26 mouse cellular contexts compared by ENCODE assay signal in genomic region chr13:57733521-57733920, GRCm38 (mm10).
DNase-seq lines count a peak whose midpoint lies in the region; ATAC-seq and TF ChIP-seq lines count a peak whose summit lies in the region.
"Had no signal": no experiment of that assay in that cellular context is flagged by ENCODE, and none has a peak within 500 bp of the region (broad histone marks: within the 10 kb centered on the region; RNA-seq: fewer than 3 reads in every experiment).

No protein-coding gene starts in this region.

- H3K4me1 ChIP-seq in heart, embryonic 11.5 days (ENCODE audit: control insufficient read depth, insufficient read depth, low read length) = no peaks in the 10 kb centered on the region
- H3K4me1 ChIP-seq in hindbrain, embryonic 14.5 days (replicated peaks; ENCODE audit: control insufficient read depth, insufficient read depth, low read length) = peaks cover 25% of the 10 kb centered on the region
- H3K4me1 ChIP-seq in hindbrain, embryonic 10.5 days (replicated peaks) = peaks cover 13% of the 10 kb centered on the region
- peaks cover 50% of the 10 kb centered on the region for H3K4me1 ChIP-seq in neural tube, embryonic 13.5 days (replicated peaks)
- peaks cover 21% of the 10 kb centered on the region for H3K4me1 ChIP-seq in cerebellum, adult 2 months (ENCODE audit: control insufficient read depth, insufficient read depth, low read length)
- H3K4me1 ChIP-seq: forebrain, embryonic 13.5 days; heart, embryonic 13.5 days had no signal

- H3K36me3 ChIP-seq in heart, embryonic 11.5 days (ENCODE audit: control insufficient read depth, insufficient read depth, low read length) = no peaks in the 10 kb centered on the region
- H3K36me3 ChIP-seq in hindbrain, embryonic 14.5 days (replicated peaks; ENCODE audit: control insufficient read depth, insufficient read depth) = no peaks in the 10 kb centered on the region
- H3K36me3 ChIP-seq in hindbrain, embryonic 10.5 days = no peaks in the 10 kb centered on the region
- no peaks in the 10 kb centered on the region for H3K36me3 ChIP-seq in neural tube, embryonic 13.5 days
- H3K36me3 ChIP-seq: forebrain, embryonic 10.5 days; G1E; heart, embryonic 13.5 days had no signal

- peak; percentile 18; the same call in 1 of the 2 replicates for ATAC-seq in heart, embryonic 11.5 days (replicated peaks; ENCODE audit: insufficient number of reproducible peaks, low FRiP score, low TSS enrichment)
- no peak for ATAC-seq in hindbrain, embryonic 14.5 days (ENCODE audit: low FRiP score)
- ATAC-seq in neural tube, embryonic 13.5 days (ENCODE audit: low read depth) = no peak
- ATAC-seq: activated CD4-positive, CD25-positive, alpha-beta regulatory T cell, adult 4 months; forebrain, embryonic 13.5 days; forebrain, embryonic 16.5 days; hindbrain, postnatal 0 days; inflammation-experienced regulatory T-cells, adult 6 months; intestine, embryonic 16.5 days; Patski had no signal

- H3K27ac ChIP-seq in heart, embryonic 11.5 days (ENCODE audit: low read depth, low read length) = no peak overlapping the region
- H3K27ac ChIP-seq in hindbrain, embryonic 14.5 days = 0 out of 2 replicates have a peak overlapping the region, but pooled peaks have one; percentile 33
- no peak overlapping the region for H3K27ac ChIP-seq in hindbrain, embryonic 10.5 days
- peak overlapping the region; percentile 81 for H3K27ac ChIP-seq in neural tube, embryonic 13.5 days (replicated peaks)
- H3K27ac ChIP-seq in cerebellum, adult 2 months (ENCODE audit: insufficient read depth, low read length) = no peak overlapping the region
- H3K27ac ChIP-seq: forebrain, embryonic 10.5 days; forebrain, embryonic 13.5 days; heart, embryonic 13.5 days; hindbrain, postnatal 0 days had no signal

- no peak for TF ChIP-seq POLR2A in cerebellum, adult 2 months (IDR thresholded peaks at IDR 0.05; ENCODE audit: borderline replicate concordance, insufficient read depth, low read length)

- no peaks in the 10 kb centered on the region for H3K27me3 ChIP-seq in heart, embryonic 11.5 days (ENCODE audit: control insufficient read depth, insufficient read depth, low read length)
- no peaks in the 10 kb centered on the region for H3K27me3 ChIP-seq in hindbrain, embryonic 14.5 days (ENCODE audit: control insufficient read depth, insufficient read depth, low read length)
- no peaks in the 10 kb centered on the region for H3K27me3 ChIP-seq in hindbrain, embryonic 10.5 days (ENCODE audit: insufficient read depth, poor library complexity, severe bottlenecking)
- no peaks in the 10 kb centered on the region for H3K27me3 ChIP-seq in neural tube, embryonic 13.5 days
- no peaks in the 10 kb centered on the region for H3K27me3 ChIP-seq in cerebellum, adult 2 months (ENCODE audit: control insufficient read depth, insufficient read depth, low read length)
- H3K27me3 ChIP-seq: forebrain, embryonic 13.5 days; heart, embryonic 13.5 days; Patski had no signal

- no peak for DNase-seq in heart, adult 18-20 months
- DNase-seq in hindbrain, embryonic 14.5 days (ENCODE audit: low spot score) = no peak
- DNase-seq in hindbrain, embryonic 10.5 days (ENCODE audit: low spot score) = no peak
- DNase-seq in neural tube, embryonic 10.5 days (ENCODE audit: extremely low spot score, low spot score) = no peak
- DNase-seq in cerebellum, adult 2 months = no peak
- no peak for DNase-seq in gastrocnemius, adult 8-10 months (ENCODE audit: low spot score in 2 of 2)
- DNase-seq: adrenal gland, adult 8-10 months; adrenal gland, postnatal 25 days; cerebellum, adult 11-12 months; cerebellum, adult 9-10 months; gastrocnemius, postnatal 14 days; heart, adult 11 months; heart, postnatal 14 days; heart, postnatal 4 days had no signal

- H3K9me3 ChIP-seq in heart, embryonic 11.5 days (replicated peaks; ENCODE audit: control insufficient read depth, low read length) = no peaks in the 10 kb centered on the region
- H3K9me3 ChIP-seq in hindbrain, embryonic 14.5 days (ENCODE audit: control insufficient read depth, low read length) = no peaks in the 10 kb centered on the region
- H3K9me3 ChIP-seq in hindbrain, embryonic 10.5 days = no peaks in the 10 kb centered on the region
- no peaks in the 10 kb centered on the region for H3K9me3 ChIP-seq in neural tube, embryonic 13.5 days
- H3K9me3 ChIP-seq: forebrain, embryonic 10.5 days; forebrain, embryonic 13.5 days; heart, embryonic 13.5 days had no signal

- no peak overlapping the region for H3K4me3 ChIP-seq in heart, embryonic 11.5 days (ENCODE audit: low read depth, low read length)
- H3K4me3 ChIP-seq in hindbrain, embryonic 14.5 days (replicated peaks; ENCODE audit: low read length) = no peak overlapping the region
- H3K4me3 ChIP-seq in hindbrain, embryonic 10.5 days = no peak overlapping the region
- H3K4me3 ChIP-seq in neural tube, embryonic 13.5 days = no peak overlapping the region
- no peak overlapping the region for H3K4me3 ChIP-seq in cerebellum, adult 2 months (replicated peaks; ENCODE audit: insufficient read depth, low read depth, low read length)
- H3K4me3 ChIP-seq: forebrain, embryonic 10.5 days; forebrain, embryonic 13.5 days; heart, embryonic 13.5 days had no signal

- no peak overlapping the region for H3K9ac ChIP-seq in heart, embryonic 11.5 days (ENCODE audit: low read depth, low read length)
- H3K9ac ChIP-seq in hindbrain, embryonic 14.5 days = no peak overlapping the region
- H3K9ac ChIP-seq in neural tube, embryonic 13.5 days = no peak overlapping the region
- H3K9ac ChIP-seq: forebrain, embryonic 13.5 days; heart, embryonic 13.5 days had no signal

- WGBS in heart, embryonic 11.5 days (ENCODE audit: insufficient replicate concordance) = 71% methylated on average over 1 of the region's 1 CpGs
- 76% methylated on average over 1 of the region's 1 CpGs for WGBS in hindbrain, embryonic 14.5 days
- WGBS in hindbrain, embryonic 10.5 days = 85% methylated on average over 1 of the region's 1 CpGs
- 96% methylated on average over 1 of the region's 1 CpGs for WGBS in neural tube, embryonic 13.5 days
- WGBS in cerebellum, adult 2 months = 88% methylated on average over 1 of the region's 1 CpGs

- no peak overlapping the region for H3K4me2 ChIP-seq in heart, embryonic 11.5 days
- H3K4me2 ChIP-seq in hindbrain, embryonic 14.5 days (replicated peaks) = no peak overlapping the region
- no peak overlapping the region for H3K4me2 ChIP-seq in neural tube, embryonic 13.5 days
- H3K4me2 ChIP-seq: forebrain, embryonic 13.5 days; heart, embryonic 13.5 days had no signal

- TF ChIP-seq CTCF in cerebellum, adult 2 months (IDR thresholded peaks at IDR 0.05; ENCODE audit: borderline replicate concordance, insufficient read depth, low read depth, low read length) = no peak

Comparison
In these comparisons a context has a peak if more than half of its experiments do, and no peak if none do; other contexts are left out.
1. H3K27ac ChIP-seq: peak in hindbrain, embryonic 14.5 days (single experiment) and neural tube, embryonic 13.5 days (single experiment); none in heart, embryonic 11.5 days (single experiment), hindbrain, embryonic 10.5 days (single experiment) and cerebellum, adult 2 months (single experiment).